Mouse (Mus musculus): Measurements from ENCODE around the gene a.
"Not testable (repeated sequence)": the region's sequence is repeated elsewhere in the genome, so short reads cannot be mapped to it uniquely, and the experiment has no call there.

The a gene

GRCm38 (mm10) chr2:154991411-154991810 lies 200.2 kb downstream of the a start:
- DNase-seq (ENCODE audit: low spot score in 2 of 2): no peak

DNA sequence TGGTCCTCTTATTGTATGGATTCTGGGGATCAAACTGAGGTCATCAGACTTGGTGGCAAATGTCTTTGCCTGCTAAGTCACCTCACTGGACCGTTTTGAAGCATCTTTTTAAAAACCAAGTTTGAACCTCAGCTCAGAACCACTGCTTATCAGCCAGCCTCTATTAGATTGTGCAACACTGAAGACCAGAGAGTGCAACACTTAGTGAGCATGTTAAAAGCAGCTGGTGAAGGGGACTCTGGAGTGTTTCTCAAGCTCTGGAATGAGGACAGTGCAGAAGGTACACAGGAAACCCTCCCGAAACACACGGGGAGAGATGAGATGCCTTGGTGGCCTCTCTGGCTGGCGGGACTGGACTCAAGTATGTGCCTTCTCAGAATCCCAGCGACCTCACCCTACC lies 200.9 kb downstream of the a start:
- no peak for DNase-seq (ENCODE audit: low spot score in 2 of 2)

- DNase-seq (ENCODE audit: low spot score in 2 of 2): no peak
Observed at GRCm38 (mm10) chr2:155005491-155005890, 214.3 kb downstream of the a start.

GRCm38 (mm10) chr2:155011086-155011656 lies 220.0 kb downstream of the a start:
- DNase-seq (ENCODE audit: low spot score in 2 of 2): no peak

DNA sequence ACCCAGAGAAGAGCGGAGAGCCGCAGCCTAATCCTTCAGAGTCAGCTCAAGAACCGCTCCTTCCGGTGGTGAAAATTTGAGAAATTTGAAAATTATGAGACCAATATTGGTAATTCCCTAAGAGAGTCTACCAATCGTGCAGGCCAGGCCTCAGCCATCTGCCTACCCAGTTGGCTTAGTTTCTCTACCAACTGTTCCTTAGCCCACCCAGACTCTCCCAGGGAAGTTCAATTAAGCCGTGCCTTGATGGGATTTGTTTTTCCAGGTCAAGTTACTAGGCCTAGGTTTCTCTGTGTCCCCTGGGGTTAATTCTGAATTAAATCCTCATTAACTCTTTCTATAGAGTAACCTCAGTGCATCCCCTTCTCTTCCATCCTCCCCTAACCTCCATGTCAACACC lies 221.8 kb downstream of the a start:
- DNase-seq (ENCODE audit: low spot score in 2 of 2): no peak

DNA sequence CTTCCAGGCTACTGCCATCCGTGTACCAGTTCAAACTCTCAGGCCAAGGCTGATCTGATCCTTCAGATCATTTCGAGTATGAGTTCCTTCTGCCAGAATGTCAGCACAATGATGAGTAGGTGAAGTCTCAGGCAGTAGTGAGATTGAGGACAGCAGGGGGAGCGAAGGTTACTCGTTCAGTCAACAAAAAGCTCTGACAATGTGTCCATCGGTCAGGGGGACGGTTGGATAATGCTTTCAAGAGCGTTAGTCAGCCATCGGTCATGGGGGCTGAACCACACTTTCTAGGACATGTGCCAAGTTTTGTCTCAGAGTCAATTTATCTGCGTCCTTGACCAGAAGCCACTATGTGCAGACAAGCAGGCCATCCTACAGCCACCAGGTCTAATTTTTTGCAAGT lies 225.5 kb downstream of the a start:
- not testable (repeated sequence) for DNase-seq (ENCODE audit: low spot score in 2 of 2)

GRCm38 (mm10) chr2:155018251-155018755 lies 227.1 kb downstream of the a start, which contains the start of gene Gm14226:
TSS of gene Gm14226 (plus strand) at chr2:155018266.
- DNase-seq (ENCODE audit: low spot score in 2 of 2): not testable (repeated sequence)

DNA sequence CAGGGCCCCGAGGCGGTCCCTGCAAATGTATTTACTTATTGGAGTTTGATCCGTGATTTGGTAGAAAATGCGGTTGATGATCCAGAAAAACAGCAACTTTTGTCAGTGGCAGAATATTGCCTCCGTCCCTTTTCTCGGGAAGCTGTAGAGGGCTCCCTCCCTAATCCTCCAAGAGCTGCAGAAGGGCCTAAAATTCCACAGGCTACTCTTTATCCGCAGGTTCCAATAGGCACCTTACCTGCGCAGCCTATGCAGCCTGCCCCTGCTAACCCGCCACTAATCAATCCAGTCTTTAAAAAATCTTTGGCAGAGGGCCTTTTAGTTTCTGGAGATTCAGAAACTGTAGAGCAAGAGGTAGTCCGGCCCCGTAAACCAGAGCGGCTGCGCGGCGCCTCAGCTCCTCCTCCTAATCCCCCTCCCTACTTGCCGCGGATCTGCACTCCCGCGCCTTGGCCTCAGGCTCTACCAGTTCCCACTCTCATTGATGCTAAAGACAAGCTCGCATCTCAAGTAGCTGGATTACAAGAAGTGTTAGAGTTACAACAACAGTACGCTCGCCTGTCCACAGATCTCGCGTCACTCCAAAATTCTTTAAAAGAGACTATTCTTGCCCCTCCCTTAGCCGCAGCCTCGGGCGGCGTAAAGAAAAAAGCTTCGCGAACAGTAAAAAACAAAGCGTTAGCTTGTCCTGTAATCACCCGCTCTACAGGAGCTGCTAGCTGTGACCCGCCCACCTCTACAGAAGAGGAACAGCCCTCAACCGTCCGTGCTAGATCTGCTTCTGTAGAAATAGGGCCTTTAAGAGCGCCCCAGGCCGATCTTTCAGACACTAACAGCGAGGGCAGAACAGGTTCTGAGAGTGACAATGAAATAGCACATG lies 227.8 kb downstream of the a start:
- peak; percentile 33 to 49 for DNase-seq (ENCODE audit: low spot score in 2 of 2)

- DNase-seq (ENCODE audit: low spot score in 2 of 2): peak; percentile 72 to 78
Observed at GRCm38 (mm10) chr2:155019673-155020072, 228.5 kb downstream of the a start.

GRCm38 (mm10) chr2:155020247-155020826 lies 229.1 kb downstream of the a start:
- DNase-seq (ENCODE audit: low spot score in 2 of 2): not testable (repeated sequence)

DNA sequence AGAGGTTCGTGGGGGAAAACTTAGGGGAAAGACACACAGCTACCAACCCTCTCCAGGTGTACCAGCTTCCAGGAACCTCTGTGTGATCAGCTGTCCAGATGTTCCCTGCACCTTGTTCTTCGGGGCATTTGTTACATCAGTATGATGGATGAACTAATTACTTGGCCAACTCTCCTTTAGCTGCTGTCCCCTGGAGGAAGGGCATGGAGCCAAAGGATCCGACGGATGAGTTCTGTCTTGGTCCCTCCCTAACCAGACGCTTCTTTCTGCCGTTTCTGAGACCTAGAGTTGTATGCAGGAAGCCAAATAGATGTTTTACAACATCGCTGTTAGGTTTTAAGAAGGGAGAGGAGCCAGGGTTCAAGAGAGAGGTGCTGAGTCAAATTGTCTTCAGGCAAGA lies 239.6 kb downstream of the a start:
- DNase-seq (ENCODE audit: low spot score in 2 of 2): no peak

DNA sequence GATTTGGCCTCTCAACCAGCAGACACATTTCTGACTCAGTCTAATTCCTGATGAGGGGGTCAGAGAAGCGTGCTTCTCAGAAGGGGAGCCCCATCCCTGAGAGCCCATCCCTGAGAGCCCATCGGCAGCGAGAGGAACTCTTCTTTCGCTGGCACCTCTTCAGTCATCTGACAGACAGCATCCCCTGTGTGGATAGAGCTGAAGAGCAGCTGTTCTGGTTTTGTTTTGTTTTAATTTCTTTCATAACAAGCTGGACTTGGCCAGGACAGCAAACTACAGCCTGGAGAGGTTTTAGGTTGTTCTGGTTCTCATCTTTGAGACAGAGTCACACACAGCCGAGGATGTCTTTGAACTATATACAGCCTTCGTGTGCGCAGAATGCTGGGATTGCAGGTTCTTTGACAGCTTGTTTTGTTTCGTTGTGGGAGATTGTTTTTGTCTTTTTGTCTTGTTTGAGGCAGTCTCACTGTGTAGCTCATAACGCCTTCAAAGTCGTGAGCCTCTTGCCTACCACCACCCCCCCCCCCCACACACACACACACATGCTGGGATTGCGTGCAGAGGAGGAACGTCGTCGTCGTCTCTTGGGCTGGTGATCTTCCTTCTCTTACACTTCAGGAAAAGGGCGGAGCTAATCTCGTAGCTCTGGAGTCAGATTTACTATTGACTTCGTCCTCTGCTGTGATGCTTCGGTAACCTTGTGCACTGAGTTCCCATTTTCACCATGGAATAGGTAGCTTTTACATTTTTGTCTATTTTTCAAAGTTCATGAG lies 241.9 kb downstream of the a start:
- DNase-seq (ENCODE audit: low spot score in 2 of 2): no peak

GRCm38 (mm10) chr2:155039956-155040355 lies 248.8 kb downstream of the a start:
- DNase-seq (ENCODE audit: low spot score in 2 of 2): no peak

DNA sequence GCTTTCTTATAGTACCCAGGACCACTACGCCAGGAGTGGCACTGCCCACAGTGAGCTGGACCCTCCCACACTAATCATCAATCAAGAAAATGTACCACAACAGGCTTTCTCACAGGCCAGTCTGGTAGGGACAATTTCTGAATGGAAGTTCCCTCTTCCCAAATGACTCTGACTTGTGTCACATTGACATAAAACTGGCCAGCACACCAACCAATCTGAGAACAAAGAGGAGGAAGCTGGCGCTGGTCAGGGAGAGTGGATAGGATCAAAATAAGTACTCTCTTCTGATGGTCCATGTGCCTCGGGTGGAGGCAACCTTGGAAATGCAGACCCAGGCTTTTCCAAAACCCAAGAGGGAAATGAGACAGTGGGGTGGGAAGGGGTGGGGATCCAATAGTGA lies 253.3 kb downstream of the a start:
- no peak for DNase-seq (ENCODE audit: low spot score in 2 of 2)

- DNase-seq (ENCODE audit: low spot score in 2 of 2): no peak
Observed at GRCm38 (mm10) chr2:155045075-155045474, 253.9 kb downstream of the a start.

DNA sequence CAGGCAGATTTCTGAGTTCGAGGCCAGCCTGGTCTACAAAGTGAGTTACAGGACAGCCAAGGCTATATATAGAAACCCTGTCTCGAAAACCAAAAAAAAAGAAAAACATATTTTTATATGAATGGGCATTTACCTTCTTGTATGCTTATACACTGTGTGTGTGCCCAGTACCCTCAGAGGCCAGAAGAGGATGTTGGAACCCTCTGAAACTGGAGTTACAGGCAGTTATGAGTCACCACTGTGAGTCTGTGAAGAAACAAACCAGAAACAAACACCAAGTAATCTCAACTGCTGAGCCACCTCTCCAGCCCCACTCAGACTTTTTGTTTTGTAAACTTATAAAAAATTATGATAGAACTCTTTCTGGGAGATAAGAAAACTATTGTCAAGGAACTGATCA lies 255.6 kb downstream of the a start:
- DNase-seq (ENCODE audit: low spot score in 2 of 2): no peak

- no peak for DNase-seq (ENCODE audit: low spot score in 2 of 2)
Observed at GRCm38 (mm10) chr2:155047452-155048178, 256.4 kb downstream of the a start.

- DNase-seq (ENCODE audit: low spot score in 2 of 2): no peak
Observed at GRCm38 (mm10) chr2:155050108-155050503, 258.9 kb downstream of the a start.

- peak; percentile 96 for DNase-seq (ENCODE audit: low spot score in 2 of 2)
Observed at GRCm38 (mm10) chr2:155050504-155051236, 259.5 kb downstream of the a start.

DNA sequence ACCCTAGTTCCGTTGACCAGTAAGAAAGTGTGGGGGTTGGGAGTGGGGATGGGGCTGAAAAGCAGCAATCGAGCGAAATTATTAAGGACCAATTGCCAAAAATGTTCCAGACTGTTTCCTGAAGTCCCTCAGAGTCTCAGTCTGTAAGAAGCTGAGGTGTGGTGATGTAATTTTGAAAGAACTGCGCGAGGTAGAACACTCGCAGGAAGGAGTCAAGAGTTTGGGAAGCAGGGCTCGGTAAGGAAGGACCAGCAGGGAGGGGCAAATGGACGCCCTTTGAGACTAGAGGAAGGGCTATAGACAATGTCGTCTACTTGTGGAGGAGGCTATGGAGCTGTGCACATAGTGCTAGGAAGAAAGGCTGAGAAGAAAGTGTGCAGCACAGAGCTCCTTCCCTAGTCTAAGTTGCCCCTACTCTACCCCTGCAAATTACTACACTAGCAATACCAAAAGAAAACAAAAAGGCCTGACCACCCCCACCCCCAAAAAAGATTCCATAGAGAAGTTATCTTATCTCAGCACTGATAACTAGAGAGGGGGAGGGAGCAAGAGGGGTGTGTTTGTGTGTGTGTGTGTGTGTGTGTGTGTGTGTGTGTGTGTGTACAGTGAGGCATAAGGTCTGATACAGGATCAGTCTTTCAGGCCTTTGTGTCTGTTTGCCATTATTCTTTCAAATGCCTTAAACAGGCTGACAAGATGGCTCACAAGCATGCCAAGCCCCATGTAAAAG lies 260.6 kb downstream of the a start:
- DNase-seq (ENCODE audit: low spot score in 2 of 2): no peak
